Mouse (Mus musculus) hindbrain, embryonic 15.5 days (tissue): ENCODE data around the gene Chrnb2. TPM values are rescaled to one million over a fixed set of nuclear protein-coding genes. Genes with fewer than 3 reads are reported as not detected.
A peak's percentile ranks its signal among the peaks of the same experiment; 100 is the strongest.

ENCODE experiments used
- ATAC-seq: fragments of 200-750 bp; cut with Nextera tagmentation; 2 replicates; pipeline ENCODE4 v1.8.0; 2017; ENCODE audit warnings: low read depth, moderate number of reproducible peaks, moderate TSS enrichment; ENCODE audit not compliant: low FRiP score
- H3K27ac ChIP-seq: fragments of 300-500 bp; sonication (generic); replicated peaks from 2 replicates; pipeline ENCODE4 v1.5.1; 2015; ENCODE audit warnings: mild to moderate bottlenecking, inconsistent platforms
- H3K27me3 ChIP-seq: fragments of 300-500 bp; sonication (generic); 2 replicates; pipeline ENCODE4 v1.6.1; 2015; ENCODE audit warnings: control low read depth, inconsistent platforms
- H3K36me3 ChIP-seq: fragments of 300-500 bp; sonication (generic); 2 replicates; pipeline ENCODE4 v1.6.1; 2015; ENCODE audit warnings: control low read depth, inconsistent platforms
- H3K4me1 ChIP-seq: fragments of 300-500 bp; sonication (generic); replicated peaks from 2 replicates; pipeline ENCODE4 v1.6.1; 2015; ENCODE audit warnings: control low read depth, inconsistent platforms
- H3K4me2 ChIP-seq: fragments of 300-500 bp; sonication (generic); 2 replicates; pipeline ENCODE4 v1.6.1; 2015; ENCODE audit warnings: moderate library complexity, mild to moderate bottlenecking, inconsistent platforms
- H3K4me3 ChIP-seq: fragments of 300-500 bp; sonication (generic); 2 replicates; pipeline ENCODE4 v1.5.1; 2015; ENCODE audit warnings: mild to moderate bottlenecking, inconsistent platforms
- H3K9ac ChIP-seq: fragments of 300-500 bp; sonication (generic); 2 replicates; pipeline ENCODE4 v1.6.1; 2015; ENCODE audit warnings: inconsistent platforms
- H3K9me3 ChIP-seq: fragments of 300-500 bp; sonication (generic); 2 replicates; pipeline ENCODE4 v1.6.1; 2016; ENCODE audit warnings: control low read depth, inconsistent platforms
- WGBS: fragments of 180-500 bp; shearing (Covaris S2); methylation state at CpG from one replicate; pipeline ENCODE4 v1.1.7; 2015; 5-methylcytosine and 5-hydroxymethylcytosine counted together
- polyA plus RNA-seq: library from polyadenylated mRNA; unstranded; fragments of >200 nt; fragmentation: Nextera tagmentation; extraction: Ambion mirVana; gene quantifications from 2 replicates; pipeline ENCODE4 v1.2.1, GENCODE M21; 2015

Chrnb2 gene
- polyA plus RNA-seq, 1 experiment from 2014 or later: 27.4 TPM

- H3K27ac ChIP-seq: peak overlapping the region; percentile 94
- H3K4me3 ChIP-seq: peak overlapping the region; percentile 79
- H3K36me3 ChIP-seq: peaks cover 25% of the 10 kb centered on the region
- H3K4me1 ChIP-seq: peaks cover 38% of the 10 kb centered on the region
- peak overlapping the region; percentile 90 for H3K9ac ChIP-seq
- H3K4me2 ChIP-seq: peak overlapping the region; percentile 92
- 1% methylated on average over 32 of the region's 37 CpGs for WGBS
- H3K9me3 ChIP-seq: no peaks in the 10 kb centered on the region
- peak; percentile 14 for ATAC-seq
- no peaks in the 10 kb centered on the region for H3K27me3 ChIP-seq
Measured at GRCm38 (mm10) chr3:89773740-89774211, 9.3 kb upstream of the Chrnb2 start.

- Histone ChIP-seq H3K4me2 (peak within 1 kb of the TSS; percentile 92), H3K36me3 (peaks cover 19% of the 10 kb centered on the region), H3K27me3 (no peaks in the 10 kb centered on the region), H3K4me3 (peak within 1 kb of the TSS; percentile 79), H3K9me3 (no peaks in the 10 kb centered on the region), H3K27ac (peak within 1 kb of the TSS; percentile 94), H3K9ac (peak within 1 kb of the TSS; percentile 90), H3K4me1 (peaks cover 38% of the 10 kb centered on the region)
- 1% methylated on average over 53 of the region's 90 CpGs for WGBS
- peak; percentile 95 for ATAC-seq
Measured at GRCm38 (mm10) chr3:89772968-89773709, 8.7 kb upstream of the Chrnb2 start, which contains the start of gene Ube2q1. TSS of gene Ube2q1 (plus strand) at chr3:89773616.

GRCm38 (mm10) chr3:89772588-89772967, 8.1 kb upstream of the Chrnb2 start:
- peak overlapping the region; percentile 79 for H3K4me3 ChIP-seq
- WGBS: under 1% methylated on average over 17 of the region's 17 CpGs
- no peak for ATAC-seq

GRCm38 (mm10) chr3:89770425-89771002, 6.1 kb upstream of the Chrnb2 start:
- no peaks in the 10 kb centered on the region for H3K27me3 ChIP-seq
- H3K9ac ChIP-seq: no peak overlapping the region
- no peak for ATAC-seq
- H3K27ac ChIP-seq: no peak overlapping the region
- H3K4me3 ChIP-seq: no peak overlapping the region
- H3K4me1 ChIP-seq: peaks cover 31% of the 10 kb centered on the region
- H3K4me2 ChIP-seq: no peak overlapping the region
- 61% methylated on average over 2 of the region's 2 CpGs for WGBS
- H3K9me3 ChIP-seq: no peaks in the 10 kb centered on the region
- no peaks in the 10 kb centered on the region for H3K36me3 ChIP-seq

More at GRCm38 (mm10) chr3:89772588-89772967, 8.1 kb upstream of the Chrnb2 start:
- Histone ChIP-seq H3K4me1 (peaks cover 38% of the 10 kb centered on the region), H3K27me3 (no peaks in the 10 kb centered on the region), H3K9me3 (no peaks in the 10 kb centered on the region), H3K4me2 (peak overlapping the region; percentile 92), H3K36me3 (peaks cover 15% of the 10 kb centered on the region), H3K27ac (peak overlapping the region; percentile 94), H3K9ac (peak overlapping the region; percentile 62)

GRCm38 (mm10) chr3:89769584-89769983, 5.2 kb upstream of the Chrnb2 start:
- WGBS: 78% methylated on average over 7 of the region's 7 CpGs
- no peak overlapping the region for H3K9ac ChIP-seq
- no peaks in the 10 kb centered on the region for H3K27me3 ChIP-seq

GRCm38 (mm10) chr3:89759786-89760185, 4.6 kb downstream of the Chrnb2 start:
- Histone ChIP-seq H3K4me3 (peak overlapping the region; percentile 18), H3K36me3 (peaks cover 27% of the 10 kb centered on the region), H3K27ac (no peak overlapping the region; the same call in 1 of the 2 replicates), H3K27me3 (no peaks in the 10 kb centered on the region), H3K9ac (0 out of 2 replicates have a peak overlapping the region, but pooled peaks have one; percentile 22), H3K4me2 (peak overlapping the region; percentile 48), H3K9me3 (no peaks in the 10 kb centered on the region), H3K4me1 (peaks cover 54% of the 10 kb centered on the region)
- WGBS: 49% methylated on average over 3 of the region's 3 CpGs
- ATAC-seq: no peak

More at GRCm38 (mm10) chr3:89769584-89769983, 5.2 kb upstream of the Chrnb2 start:
- H3K4me1 ChIP-seq: peaks cover 29% of the 10 kb centered on the region
- H3K4me2 ChIP-seq: no peak overlapping the region
- no peak overlapping the region for H3K27ac ChIP-seq
- no peak for ATAC-seq
- no peaks in the 10 kb centered on the region for H3K36me3 ChIP-seq
- no peak overlapping the region for H3K4me3 ChIP-seq
- no peaks in the 10 kb centered on the region for H3K9me3 ChIP-seq

- WGBS: 85% methylated on average over 2 of the region's 2 CpGs
- no peak for ATAC-seq
- Histone ChIP-seq H3K9me3 (no peaks in the 10 kb centered on the region), H3K4me2 (no peak overlapping the region), H3K4me3 (no peak overlapping the region), H3K27ac (no peak overlapping the region), H3K27me3 (no peaks in the 10 kb centered on the region), H3K36me3 (peaks cover 35% of the 10 kb centered on the region), H3K9ac (no peak overlapping the region), H3K4me1 (peaks cover 39% of the 10 kb centered on the region)
Measured at GRCm38 (mm10) chr3:89757851-89758250, 6.6 kb downstream of the Chrnb2 start.

GRCm38 (mm10) chr3:89755283-89755682, 9.1 kb downstream of the Chrnb2 start:
- no peak overlapping the region for H3K4me3 ChIP-seq
- no peak overlapping the region for H3K4me2 ChIP-seq
- no peaks in the 10 kb centered on the region for H3K27me3 ChIP-seq
- ATAC-seq: no peak
- H3K9ac ChIP-seq: no peak overlapping the region
- peaks cover 45% of the 10 kb centered on the region for H3K36me3 ChIP-seq
- H3K27ac ChIP-seq: no peak overlapping the region
- H3K4me1 ChIP-seq: peaks cover 29% of the 10 kb centered on the region
- H3K9me3 ChIP-seq: no peaks in the 10 kb centered on the region
- WGBS: 74% methylated on average over 6 of the region's 6 CpGs

GRCm38 (mm10) chr3:89752307-89752706, 12.1 kb downstream of the Chrnb2 start:
- Histone ChIP-seq H3K4me3 (no peak overlapping the region), H3K4me1 (no peaks in the 10 kb centered on the region), H3K4me2 (no peak overlapping the region), H3K27me3 (no peaks in the 10 kb centered on the region), H3K9ac (no peak overlapping the region), H3K9me3 (no peaks in the 10 kb centered on the region), H3K27ac (no peak overlapping the region), H3K36me3 (peaks cover 68% of the 10 kb centered on the region)
- no peak for ATAC-seq
- WGBS: 24% methylated on average over 1 of the region's 1 CpGs

- H3K36me3 ChIP-seq: peaks cover 47% of the 10 kb centered on the region
- 94% methylated on average over 6 of the region's 6 CpGs for WGBS
Measured at GRCm38 (mm10) chr3:89738509-89738908, 25.9 kb downstream of the Chrnb2 start.

GRCm38 (mm10) chr3:89732091-89732490, 32.3 kb downstream of the Chrnb2 start:
- 91% methylated on average over 4 of the region's 4 CpGs for WGBS

More at GRCm38 (mm10) chr3:89738509-89738908, 25.9 kb downstream of the Chrnb2 start:
- H3K4me3 ChIP-seq: no peak overlapping the region
- H3K27ac ChIP-seq: no peak overlapping the region
- H3K9me3 ChIP-seq: no peaks in the 10 kb centered on the region
- H3K4me1 ChIP-seq: no peaks in the 10 kb centered on the region
- no peak overlapping the region for H3K9ac ChIP-seq
- no peak overlapping the region for H3K4me2 ChIP-seq
- ATAC-seq: no peak
- no peaks in the 10 kb centered on the region for H3K27me3 ChIP-seq

More at GRCm38 (mm10) chr3:89732091-89732490, 32.3 kb downstream of the Chrnb2 start:
- Histone ChIP-seq H3K27ac (no peak overlapping the region), H3K4me3 (no peak overlapping the region), H3K4me2 (no peak overlapping the region), H3K9me3 (no peaks in the 10 kb centered on the region), H3K27me3 (no peaks in the 10 kb centered on the region), H3K36me3 (no peaks in the 10 kb centered on the region), H3K4me1 (peaks cover 25% of the 10 kb centered on the region), H3K9ac (no peak overlapping the region)
- ATAC-seq: no peak
